Mouse (Mus musculus) ovary, postnatal 14 days (tissue): ENCODE results near the gene Slc15a1.

Experiments used
- DNase-seq: peaks from one replicate; pipeline ENCODE4 v3.0.0; 2022; ENCODE audit warnings: low spot score

Slc15a1 gene

DNA sequence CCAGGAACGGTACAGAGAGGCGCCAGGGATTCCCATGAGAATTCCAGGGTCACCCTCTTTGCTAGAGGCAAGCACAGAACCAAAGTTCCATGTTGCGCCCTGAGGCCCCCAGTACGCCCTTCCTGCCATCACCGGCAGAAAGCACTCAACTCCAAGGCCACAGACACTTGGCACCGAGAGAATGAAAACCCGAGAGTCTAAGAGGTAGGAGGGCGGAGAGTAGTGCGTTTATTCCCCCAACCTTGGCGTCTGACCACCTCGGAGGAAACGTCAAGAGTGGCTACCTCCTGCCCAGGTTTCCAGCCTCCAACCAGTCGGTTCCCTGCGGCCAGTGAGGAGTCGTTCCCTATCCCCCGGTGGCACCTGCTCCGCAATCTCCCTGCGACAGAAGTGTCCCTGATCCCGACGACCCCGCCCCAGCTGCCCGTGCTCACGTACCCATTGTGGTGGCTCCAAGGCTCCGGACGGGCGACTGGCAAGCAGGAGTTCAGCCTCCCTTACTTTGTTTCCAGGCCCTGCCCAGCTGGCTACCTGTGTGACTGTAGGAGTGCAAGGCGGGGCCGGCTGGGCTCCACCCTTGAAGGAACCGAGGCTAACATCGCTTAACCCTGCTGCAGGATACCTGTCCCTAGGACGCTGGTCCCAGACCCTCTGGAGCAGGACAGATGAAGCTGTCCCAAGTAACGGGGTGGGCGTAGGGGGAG is at the start of gene Slc15a1:
Slc15a1 (minus strand) TSS at position 472 of the 704 bp plus-strand sequence.
- DNase-seq = peak; percentile 15

DNA sequence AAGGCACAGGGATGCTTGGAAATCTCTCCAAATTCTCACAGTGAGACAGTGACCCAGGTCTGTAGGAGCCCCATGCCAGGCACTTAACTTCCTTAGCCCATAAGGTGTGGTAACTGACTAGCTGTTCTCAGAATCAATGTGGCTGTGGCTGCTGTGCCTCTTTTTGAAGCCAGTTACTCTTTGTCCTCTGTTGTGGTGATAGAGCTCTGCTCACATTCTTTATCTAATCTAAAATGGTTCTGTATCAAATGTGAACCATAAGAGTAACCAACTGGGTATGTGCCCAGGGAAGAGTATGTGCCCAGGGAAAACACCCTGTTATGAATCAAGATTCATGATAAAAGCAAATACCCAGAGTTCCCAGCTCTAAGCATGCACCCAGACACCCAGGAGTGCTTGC is 48.7 kb upstream of the Slc15a1 start:
- DNase-seq = no peak

DNA sequence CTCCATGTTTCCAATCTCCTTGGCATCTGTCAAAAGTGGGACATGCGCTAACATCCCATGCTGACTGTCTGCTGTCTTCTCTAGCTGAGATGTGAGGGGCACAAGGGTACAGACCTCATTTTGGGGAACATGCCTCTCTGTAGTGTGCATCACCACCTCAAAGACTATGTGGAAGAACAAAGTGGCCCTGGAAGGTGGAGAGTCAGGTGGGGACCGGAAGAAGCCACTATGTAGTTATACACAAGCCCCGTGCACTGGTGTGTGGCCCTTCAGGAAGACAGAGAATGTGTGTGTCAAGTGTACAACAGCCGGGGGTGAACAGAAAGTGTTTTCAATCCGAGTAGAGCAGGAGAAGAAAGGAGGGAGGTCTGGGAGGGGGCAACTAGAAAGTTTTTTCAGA is 47.5 kb upstream of the Slc15a1 start:
- no peak for DNase-seq

DNA sequence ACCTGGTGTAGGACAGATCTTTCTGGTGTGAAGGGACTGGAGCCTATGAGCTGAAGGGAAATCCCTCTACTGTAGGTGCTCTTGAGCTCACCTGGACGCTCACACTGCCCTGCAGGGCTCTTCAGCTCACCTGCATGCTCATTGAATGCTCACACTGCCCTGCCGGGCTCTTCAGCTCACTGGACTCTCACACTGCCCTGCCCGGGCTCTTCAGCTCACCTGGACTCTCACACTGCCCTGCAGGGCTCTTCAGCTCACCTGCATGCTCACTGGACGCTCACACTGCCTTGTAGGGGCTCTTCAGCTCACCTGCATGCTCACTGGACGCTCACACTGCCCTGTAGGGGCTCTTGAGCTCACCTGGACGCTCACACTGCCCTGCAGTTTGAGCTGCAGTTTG is 44.8 kb upstream of the Slc15a1 start:
- no peak for DNase-seq

DNA sequence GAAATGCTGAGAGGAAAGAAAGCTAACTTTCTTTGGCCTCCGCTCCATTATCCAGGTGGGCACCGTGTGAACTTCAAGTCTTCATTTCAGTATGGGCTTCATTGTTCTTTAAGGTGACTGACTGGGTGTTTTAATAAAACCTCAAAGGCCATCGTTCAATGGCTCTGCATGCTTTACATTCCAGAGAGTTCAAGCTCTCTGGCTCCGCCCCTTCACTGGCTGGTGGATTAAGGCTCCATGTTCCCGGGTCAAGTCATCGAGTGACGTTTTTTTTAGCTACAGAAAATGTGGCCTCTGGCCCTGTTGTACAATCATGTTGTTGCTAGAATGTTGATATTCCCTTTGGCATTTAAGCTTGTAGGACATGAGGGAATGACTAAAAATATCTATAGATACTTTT is 42.7 kb upstream of the Slc15a1 start:
- DNase-seq = no peak

DNA sequence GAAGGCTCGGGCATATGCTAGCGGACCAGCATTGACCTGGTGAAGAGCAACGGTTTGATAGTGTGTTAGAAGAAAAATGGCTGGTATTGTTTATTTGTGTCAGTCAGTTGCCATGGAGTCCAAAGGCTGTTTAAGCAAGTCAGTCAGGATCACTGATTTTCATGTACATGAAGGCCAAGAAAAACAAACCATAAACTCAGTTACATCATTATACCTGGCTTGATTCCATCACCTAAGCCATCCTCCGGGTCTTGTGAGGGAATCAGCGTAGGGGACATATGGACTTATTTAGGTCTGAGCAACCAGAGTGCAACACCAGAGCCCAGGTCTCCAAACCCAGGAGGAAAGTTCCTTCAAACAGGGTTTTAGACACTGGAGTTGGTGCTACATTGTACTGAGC is 41.6 kb upstream of the Slc15a1 start:
- no peak for DNase-seq

DNA sequence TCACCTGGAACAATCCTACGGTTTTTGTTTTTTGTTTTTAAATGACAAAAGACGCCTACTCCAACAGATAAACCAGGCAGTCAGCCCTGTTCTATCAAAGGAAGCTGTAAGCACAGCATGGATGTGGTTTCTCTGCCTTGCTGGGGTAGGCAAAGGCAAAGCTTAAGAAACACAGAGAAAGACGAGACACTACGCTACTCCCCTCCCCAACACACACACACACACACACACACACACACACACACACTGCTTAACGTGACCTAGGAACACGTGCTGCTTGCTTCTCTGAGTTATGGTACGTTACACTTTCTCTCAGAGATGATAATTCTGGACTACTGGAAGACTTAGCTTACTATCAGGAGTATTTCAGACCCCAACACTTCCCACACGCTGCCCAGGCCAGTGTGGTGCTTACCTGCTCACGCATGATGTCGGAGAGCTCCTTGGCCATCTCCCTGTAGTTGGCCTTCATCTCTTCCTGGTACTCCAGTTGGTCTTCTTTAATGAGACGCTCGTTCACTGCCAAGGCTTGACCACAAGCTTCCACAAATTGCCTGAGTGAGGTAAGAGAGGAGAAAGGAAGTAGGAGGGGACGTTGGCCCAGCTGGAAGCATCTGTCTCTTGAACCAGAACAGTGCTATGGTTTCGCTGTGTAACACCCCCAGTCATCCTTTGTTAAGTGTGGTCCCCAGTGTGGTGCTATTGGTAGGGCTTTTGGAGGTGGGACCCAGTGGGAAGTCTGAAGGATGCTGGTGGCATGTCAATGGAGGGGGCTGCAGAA is 40.7 kb upstream of the Slc15a1 start:
- no peak for DNase-seq

DNA sequence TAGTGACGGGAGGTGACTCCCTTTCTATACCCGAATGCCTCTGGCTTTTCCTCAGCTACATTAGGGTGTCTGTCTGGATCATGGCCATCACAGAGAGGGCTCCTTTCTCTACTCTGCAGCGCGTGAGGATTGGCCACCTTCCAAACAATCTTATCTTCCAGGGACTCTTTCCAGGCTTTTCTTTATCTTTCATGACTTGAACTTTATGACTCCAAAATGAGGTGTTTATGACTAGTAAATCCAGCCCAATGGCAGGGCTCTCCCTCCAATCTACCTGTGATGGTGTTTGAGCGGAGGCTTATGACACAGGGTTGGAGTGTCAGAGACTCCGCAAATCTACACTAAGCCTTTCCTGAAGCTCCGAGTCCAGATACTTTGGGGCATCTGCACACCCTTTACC is 36.2 kb upstream of the Slc15a1 start:
- no peak for DNase-seq

DNA sequence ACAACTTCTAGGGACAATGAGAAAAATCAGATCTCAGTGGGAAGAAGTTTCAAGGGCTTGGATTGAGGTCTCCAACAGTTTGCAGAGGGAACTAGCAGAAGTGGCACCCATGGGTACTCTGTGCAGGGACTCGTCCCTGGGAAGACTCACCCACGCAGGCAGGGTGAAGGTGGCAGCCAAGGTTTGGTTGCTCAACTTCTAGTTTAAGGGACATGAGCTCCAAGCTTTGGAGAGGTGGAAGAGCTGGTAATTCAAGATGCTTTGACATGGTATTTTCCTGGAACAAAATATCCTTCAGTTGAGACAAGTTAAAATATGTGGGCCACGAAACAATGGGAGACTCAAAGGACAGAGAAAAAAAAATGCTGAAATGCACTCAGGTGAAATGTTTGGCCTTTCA is 29.4 kb upstream of the Slc15a1 start:
- no peak for DNase-seq

DNA sequence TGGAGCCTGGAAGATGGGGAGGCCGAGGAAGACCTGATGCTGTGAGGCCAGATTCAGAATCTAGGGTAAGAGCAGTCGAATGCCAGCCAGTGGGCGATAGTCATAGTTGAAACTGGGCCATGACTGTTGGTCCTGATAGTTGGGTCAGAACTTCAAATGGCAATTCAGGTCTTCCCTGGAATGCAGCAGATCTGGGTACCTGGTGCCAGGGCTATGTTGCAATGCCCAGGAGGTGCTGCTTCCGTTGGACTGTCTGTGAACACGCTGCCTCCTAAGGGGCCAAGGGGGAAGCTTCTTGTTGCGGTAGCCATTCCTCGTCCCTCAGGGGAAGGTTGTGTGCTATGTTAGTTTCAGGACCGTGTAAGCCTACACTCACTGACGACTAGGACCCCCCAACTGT is 25.8 kb upstream of the Slc15a1 start:
- DNase-seq = no peak

DNA sequence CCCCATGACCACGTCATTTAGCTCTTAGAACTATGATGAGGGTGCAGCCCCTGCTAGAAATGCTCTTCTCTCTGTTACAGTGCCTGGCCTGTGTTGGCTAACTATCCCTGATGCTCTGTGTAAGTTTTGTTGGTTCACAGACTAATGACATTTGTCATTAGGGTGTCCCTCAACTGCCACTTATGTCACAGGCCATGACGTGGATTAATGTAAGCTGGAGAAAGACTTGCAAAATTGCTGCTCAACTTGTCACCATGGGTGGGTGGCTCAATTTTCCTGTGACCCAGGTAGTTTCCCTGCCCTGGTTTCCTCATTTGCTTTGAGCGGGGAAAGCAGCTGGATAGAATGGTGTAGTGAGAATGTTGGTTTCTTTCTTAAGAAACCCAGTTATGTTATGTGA is 22.8 kb upstream of the Slc15a1 start:
- DNase-seq = no peak

DNA sequence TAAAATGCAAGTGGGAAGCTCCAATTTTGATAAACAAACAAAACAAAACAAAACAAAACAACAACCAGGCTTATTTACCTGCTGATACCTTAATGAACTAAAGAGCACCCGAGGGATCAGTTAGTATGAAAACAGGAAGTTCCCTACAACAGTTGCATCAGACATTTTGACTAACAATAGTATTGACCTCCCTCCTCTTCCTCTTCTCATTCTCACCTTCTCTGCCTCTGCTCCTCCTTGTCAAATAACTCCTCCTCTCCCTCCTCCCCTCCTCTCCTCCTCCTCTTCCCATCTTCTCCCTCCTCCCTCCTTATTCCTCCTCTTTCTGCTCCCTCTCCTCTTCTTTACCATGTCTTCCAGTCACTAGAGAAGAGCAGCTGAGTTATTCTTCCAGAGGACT is 22.1 kb upstream of the Slc15a1 start:
- DNase-seq = no peak

DNA sequence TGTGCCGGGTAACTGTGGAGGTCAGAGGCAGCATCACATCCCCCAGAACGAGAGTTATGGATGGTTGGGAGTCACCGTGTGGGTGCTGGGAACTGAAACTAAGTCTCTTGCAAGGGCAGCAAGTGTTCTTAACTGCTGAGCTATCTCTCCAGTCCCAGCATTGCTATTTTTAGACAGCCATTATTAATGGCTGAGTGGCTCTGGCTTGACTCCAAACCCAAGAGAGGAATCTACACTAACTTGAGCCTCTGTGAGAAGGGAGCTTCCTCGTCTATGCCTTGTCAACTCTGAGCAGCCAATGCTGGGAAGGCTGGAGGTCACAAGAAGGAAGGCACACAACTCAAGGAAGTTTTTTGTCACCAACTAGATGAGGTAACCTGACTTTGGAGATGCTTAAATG is 16.7 kb upstream of the Slc15a1 start:
- no peak for DNase-seq

DNA sequence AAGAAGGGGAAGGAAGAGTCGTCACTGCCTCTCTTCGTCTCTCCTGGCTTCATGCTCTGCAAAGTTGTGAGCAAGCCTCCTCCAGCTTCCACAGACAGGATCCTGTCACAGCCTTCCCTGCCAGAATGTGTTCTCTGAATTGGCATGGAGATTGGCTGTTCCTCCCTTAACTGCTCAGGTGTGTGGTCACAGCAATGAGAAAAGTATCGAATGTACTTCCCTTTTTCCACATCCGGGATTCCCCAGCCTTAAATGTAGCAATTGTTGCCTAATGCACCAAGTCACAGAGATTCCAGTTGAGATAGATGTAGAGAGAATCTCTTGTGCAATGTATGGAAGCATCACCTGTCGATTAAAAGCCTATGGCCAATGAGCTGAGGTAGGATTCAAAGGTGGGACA is 11.8 kb upstream of the Slc15a1 start:
- DNase-seq = no peak

DNA sequence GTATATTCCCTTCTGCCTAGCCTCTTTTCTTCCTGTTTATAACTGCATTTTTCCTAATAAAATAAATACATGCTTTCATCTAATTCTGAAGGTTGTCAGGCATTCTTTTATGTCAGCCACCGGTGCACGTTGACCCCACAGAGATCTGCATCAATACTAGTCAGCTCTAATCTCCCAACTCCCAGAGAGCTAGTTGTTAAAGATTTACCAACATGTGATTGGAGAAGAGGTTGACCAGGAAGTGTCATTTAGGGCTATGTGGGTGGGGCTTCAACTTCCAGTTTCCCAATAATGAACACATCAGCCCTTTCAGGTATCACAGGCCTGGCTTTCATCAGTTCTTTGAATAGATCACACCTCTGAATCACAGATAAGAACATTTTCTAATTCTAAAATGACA is 3.9 kb upstream of the Slc15a1 start:
- DNase-seq = no peak

DNA sequence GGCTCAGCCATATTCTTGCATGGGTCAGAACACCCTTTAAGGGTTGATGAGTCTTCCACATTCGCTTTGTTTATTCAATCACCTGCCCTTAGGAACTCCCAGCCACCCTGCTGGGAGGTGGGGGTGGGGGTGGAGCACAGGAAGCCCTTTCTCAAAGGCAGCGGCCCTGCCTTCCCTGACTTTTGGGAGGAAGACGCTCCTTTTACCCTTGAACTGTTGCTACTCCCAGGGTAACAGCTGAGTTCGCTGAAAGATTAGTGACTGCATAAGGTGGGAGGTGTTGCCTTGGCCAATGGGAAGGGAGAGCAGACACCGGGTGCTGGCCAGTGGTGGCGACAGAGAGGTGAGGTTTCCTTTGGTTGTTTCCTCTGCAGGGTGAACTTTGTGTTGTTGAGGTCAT is 1.3 kb upstream of the Slc15a1 start:
- DNase-seq = no peak

DNA sequence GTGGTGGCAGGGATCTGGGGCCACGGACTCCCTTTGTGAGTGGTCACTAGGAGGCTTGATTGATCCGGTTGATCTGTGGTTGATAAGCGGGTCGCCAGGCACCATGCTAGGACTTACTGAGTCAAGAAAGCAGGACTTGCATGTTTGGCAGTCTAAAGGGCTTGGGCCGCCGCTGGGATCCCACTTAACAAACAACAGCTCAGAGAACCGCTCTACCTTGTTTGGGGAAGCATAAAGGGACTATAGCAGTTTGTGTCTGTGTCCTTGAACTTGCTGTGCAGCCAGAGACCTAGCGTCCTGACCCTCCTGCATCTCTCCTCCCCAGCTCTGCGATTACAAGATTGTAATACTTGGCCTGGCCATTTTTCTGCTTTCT is 421 bp upstream of the Slc15a1 start:
- no peak for DNase-seq

DNA sequence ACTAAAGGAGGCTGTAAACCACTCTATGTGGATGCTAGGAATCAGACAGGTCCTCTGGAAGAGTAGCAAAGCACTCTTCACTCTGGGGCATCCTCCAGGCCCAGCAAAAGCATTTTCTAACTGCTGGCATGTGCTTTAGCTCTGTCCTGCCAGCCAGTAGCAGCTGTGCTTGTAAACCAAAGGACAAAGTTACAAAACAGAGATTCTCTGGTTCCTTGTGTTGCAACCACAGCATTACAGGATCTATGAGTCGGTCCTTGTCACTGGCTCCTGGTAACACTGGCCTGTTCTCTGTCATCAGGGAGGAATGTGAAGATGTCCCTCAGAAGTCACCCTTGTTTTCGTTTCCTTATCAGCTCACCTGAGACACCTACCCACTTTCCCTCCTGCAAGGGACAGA is 4.5 kb downstream of the Slc15a1 start:
- DNase-seq = no peak

DNA sequence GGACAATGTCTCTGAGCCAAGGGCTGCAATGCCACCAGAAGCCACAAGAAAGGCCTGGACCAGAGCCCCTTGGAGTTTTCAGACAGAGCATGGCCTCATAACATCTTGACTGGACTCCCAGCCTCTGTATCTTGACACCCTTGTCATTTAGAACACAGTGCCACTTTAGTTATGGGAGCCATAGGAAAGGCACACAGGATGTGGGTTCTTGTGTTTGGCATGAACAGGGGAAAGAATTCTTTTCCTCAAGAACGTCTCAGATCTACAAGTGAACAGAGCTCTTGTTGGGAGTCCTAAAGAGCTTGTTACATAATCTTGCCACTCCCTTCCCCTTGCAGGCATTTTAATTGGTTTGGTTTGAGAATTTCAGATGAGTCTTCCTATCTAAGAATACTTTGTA is 5.3 kb downstream of the Slc15a1 start:
- no peak for DNase-seq

DNA sequence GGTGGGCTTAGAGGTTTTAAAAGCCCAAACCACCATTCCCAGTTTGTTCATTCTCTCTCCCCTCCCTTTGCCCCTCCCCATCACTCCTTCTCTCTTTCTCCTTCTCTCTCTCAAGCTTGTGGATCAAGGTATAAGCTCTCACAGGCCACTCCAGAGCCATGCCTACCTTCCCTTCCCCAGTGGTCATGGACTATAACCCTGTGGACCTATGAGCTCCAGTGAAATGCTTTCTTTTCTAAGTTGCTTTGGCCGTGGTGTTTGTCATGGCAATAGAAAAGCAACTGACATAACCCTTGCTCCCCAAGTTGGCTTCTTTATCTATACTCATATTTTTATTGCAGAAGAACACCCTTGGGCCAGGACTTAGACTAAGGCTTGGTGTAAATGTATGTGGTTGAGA is 7.3 kb downstream of the Slc15a1 start:
- no peak for DNase-seq

DNA sequence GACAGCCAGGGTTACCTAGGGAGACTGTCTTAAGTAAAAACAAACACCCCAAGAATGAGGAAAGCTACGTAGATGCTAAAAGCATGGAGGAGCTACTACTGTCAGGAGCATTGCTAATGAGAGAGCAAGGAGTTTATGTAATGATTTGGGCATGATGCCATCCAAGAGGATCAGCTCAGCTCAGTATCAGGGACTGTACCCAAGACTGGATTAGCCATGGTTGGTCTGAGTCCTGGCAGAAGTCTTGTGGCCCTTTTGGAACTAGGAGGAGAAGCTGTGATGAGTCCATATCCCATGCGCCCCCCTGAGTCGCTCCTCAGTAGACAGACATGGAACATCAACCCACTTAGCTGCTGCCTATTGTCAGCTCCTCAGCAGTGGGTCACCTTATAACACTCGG is 9.3 kb downstream of the Slc15a1 start:
- no peak for DNase-seq

DNA sequence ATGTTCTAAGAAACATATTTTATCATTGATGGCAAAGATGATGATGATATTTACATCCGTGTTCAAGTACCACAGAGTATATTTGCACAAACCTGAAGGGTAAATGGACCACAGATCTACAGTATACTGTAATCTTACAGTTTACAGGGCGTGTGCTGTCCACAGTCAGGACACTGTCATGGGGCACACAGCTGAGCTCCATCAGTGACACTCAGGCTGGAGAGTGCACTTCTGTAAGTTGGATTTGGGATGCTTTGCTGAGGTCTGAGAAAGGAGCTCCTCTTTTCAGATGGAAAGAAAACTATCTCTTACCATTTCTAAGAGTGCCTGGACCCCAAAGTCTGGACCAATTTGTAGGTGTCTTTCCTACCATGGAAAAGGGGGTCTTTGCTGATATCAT is 9.9 kb downstream of the Slc15a1 start:
- DNase-seq = no peak

DNA sequence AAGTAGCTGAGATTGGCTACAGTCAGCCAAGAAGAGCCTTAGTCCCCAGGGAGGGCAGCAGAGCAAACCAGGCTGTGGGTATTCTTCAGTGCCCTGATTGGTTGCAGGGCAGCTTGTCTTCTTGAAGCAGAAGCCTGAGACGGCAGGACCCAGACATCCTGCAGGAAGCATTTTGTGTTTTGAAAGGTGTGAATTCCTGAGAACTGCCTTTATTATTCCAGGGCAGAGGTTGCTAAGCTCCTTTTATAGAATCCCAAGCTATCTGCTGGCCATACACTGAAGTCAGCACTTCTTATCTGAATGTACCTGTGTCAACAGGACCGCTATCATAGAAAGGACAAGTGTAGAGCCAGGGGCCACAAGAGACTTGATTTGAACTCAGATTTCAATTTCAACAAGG is 10.8 kb downstream of the Slc15a1 start:
- DNase-seq = no peak

DNA sequence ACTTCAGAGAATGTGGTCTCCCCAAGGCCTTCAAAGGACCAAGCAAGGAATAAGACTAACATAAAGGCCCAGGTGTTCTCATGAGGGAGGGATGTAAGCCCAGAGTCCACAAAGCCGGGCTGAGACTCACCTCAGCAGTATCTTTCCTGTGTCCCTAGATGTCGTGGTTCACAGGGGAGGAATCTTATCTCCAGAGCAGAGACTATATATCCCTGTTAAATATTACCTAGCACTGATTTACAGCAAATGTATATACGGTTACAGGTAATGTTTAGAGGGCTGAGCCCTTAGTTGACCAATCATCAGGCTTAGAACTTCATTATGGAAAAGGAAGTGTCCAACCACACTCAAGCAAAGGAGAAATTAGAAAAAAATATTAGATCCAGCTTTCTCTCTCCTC is 11.3 kb downstream of the Slc15a1 start:
- no peak for DNase-seq
